Mouse (Mus musculus): ENCODE results near the gene Slc48a1.

Gene Slc48a1

DNA sequence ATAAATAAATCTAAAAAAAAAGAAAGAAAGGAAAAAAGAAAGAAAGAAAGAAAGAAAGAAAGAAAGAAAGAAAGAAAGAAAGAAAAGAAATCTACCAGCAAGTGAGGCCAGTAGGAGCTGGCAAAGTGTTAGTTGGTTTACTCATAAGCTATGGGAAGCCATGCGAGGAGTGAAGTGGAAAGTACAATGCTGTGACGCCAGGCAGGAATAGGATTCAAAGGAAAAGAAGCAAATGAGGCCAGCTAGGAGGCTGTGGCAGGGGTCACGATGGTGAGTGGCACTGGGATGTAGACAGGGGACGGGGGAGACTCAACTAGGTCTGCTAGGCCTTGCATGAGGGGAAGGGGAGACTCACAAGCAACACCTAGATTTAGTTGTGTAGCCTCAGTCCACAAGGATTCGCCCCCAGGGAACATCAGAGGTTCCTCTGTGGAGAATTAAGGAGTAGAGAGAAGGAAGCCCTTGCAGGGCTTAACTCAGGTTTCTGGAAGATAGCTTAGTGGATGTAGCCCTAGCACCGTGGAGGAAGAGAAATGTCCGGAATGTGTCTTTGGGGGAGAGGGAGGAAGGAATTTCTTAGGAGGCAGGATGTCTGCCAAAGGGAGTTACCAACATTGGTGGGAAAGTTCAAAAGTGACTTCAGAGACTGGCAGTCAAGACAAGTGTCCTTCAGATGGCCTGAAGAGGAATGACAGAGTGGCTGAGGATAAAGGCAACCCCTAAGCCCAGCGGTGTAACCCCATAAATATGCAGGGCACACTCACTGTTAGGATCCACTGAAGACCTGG is at the start of gene Slc48a1:
Slc48a1 (plus strand) TSS at position 210 of the 788 bp plus-strand sequence.
- DNase-seq (ENCODE audit: low read depth, low spot score), result no peak

DNA sequence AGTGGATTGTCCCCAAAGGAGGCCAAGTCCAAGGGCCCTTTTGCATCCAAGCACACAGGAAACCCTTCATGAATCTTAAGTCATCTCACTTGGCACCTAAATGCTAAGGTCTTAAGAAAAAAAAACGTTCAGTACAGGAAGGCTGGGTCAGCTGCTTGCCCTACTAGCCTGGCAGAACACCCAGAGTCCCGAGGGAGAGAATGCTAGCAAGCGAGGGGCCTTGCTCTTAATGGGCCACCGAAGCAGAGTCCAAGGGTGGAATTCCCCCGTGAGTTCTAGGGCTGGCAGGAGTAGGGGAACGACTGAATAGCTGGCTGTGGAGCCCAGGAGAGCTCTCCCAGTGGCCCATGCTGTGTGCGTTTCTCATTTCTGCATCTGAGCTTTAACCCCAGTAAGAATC is 49.5 kb upstream of the Slc48a1 start:
- DNase-seq (ENCODE audit: low read depth, low spot score), result no peak

DNA sequence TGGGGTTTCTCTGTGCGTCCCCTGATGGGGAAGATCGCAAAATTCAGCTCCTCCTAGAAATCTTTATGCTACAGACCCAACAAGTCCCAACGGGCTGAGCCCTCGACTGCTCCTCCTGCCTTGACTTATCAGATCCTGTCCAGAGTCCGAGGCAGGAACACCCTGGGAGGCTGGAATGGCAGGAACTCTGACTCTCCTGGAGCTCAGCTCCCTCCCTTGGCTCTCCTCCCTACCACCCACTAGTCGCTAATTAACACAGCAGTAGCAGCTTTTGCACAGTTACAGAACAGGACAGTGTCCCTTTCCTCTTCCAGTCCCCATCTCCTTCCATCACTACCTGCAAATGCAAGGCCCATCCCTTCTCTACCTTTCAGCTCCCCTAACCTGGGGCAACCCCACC is 48.0 kb upstream of the Slc48a1 start:
- DNase-seq (ENCODE audit: low read depth, low spot score), result no peak

DNA sequence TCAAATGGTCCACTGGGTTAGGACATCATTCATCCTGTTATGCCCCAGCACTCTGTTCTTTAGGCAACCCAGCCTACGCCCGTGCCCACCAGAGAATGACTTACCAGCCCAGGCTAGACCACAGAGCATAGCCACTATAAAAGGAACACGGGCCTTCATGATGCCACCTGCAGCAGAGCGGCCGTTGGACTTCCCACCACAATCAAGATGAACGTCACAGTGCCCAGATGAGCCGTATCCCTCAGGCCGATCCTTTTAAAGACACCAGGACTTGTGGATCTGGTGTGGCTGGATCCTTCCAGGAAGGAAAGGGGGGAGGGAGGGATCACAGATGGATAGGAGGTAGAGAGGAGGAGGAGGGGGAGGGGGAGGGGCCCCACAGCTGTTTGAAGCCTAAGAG is 47.2 kb upstream of the Slc48a1 start, which contains the start of gene Endou:
Endou (minus strand) TSS at position 229 of the 400 bp plus-strand sequence.
- DNase-seq (ENCODE audit: low read depth, low spot score), result no peak

DNA sequence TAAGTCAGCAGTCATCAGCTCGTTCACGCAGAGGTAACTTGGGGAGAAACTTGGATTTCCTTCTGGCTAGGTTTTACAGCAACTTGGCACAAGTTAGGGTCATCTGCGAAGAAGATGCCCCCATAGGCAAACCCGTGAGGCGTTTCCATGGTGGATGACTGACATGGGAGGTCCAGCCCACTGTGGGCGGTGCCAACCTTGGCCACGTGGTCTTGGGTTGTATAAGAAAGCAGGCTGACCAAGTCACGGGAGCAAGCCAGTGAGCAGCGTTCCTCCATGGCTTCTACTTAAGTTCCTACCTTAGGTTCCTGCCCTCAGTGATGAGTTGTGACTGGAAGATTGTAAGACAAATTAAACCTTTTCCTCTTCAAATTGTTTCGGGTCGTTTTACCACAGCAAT is 46.3 kb upstream of the Slc48a1 start:
- DNase-seq (ENCODE audit: low read depth, low spot score), result no peak

DNA sequence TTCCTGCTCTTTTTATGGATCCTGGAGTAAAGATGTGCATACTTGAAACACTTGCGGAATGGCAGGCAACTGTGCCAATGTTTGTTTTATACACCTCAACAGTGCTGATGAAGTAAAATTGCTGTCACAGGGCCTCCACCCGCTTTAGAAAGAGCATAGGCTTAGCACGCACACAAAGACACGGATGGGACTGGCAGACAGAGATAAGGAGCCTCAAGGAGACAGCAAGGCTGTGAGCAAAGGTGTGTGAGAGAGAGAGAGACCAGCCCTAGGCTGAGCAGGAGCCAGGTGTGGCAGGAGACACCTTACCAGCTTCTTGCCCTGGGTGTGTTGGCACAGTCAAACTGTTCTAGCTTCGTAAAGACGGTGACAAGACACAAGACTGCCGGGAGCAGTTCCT is 39.4 kb upstream of the Slc48a1 start:
- no peak for DNase-seq (ENCODE audit: low read depth, low spot score)

DNA sequence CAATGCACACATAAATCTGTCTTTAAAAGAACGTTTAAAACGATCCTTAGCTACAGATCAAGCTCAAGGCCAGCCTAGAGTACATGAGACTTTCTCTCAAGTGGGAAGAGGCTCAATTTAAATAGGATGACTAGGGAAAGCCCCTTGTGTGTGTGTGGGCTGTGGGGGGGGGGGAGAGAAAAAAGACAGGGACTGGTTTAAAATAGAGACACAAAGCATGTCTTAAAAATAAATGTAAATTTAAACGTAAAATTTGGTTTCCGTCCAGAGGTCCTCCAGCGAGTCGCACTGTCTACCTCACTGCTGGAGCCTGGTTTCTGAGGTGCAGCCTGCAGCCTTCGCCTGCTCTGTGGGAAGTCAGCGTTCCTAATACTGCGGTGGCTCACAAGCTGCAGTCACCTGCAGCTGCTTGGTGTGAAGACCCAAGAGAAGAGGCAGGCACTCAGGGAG is 38.0 kb upstream of the Slc48a1 start:
- no peak for DNase-seq (ENCODE audit: low read depth, low spot score)

DNA sequence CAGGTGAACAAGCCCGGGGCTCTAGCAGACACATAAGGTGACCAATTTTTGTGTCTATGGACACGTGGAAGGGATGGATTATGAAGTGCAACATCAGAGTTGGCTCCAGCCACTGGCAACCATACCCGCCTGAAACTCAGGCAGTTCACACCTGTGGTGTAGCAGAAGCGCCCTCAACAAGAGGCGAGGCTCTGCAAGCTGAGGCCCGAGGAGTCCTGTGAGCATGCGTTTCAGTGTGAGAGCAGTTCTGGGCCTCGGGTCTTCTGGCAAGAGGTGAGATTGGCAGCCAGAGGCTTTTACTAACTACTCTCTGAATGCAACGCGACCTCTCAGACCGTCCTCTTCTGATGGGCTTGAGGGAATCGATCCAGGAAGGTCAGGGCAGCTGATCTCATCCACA is 36.7 kb upstream of the Slc48a1 start:
- no peak for DNase-seq (ENCODE audit: low read depth, low spot score)

DNA sequence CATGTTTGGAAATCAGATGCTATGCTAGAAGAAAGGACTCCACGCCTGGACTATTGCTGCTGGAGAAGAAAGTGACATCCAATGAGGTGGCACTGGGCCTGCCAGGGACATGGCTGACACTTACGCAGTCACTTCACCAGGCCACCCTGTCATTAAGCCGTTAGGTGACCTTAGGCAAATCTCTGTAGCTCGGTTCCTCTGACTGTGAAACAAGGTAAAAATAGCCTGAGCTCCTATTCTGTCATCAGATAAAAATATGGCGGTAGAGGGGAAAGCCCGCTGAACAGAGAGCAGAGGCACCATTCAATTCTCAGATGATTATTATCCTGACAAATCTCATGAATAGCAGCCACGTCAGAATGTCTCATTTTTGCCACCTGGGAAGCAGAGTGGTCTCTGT is 36.2 kb upstream of the Slc48a1 start:
- no peak for DNase-seq (ENCODE audit: low read depth, low spot score)

DNA sequence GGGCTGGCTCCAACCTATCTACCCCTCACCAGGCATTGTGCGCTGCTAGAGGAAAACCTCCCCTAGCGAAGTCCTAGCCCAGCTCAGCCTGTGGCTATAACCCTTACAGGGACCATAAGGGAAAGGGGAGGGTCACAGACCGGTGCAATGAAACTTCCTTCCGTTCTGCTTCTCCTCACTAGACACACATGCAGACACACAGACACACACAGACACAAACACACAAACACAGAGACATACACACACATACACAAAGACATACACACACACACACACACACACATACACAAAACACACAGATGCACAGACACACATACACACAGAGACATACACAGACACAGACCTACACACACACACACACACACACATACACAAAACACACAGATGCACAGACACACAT is 35.7 kb upstream of the Slc48a1 start:
- DNase-seq (ENCODE audit: low read depth, low spot score), result no peak

DNA sequence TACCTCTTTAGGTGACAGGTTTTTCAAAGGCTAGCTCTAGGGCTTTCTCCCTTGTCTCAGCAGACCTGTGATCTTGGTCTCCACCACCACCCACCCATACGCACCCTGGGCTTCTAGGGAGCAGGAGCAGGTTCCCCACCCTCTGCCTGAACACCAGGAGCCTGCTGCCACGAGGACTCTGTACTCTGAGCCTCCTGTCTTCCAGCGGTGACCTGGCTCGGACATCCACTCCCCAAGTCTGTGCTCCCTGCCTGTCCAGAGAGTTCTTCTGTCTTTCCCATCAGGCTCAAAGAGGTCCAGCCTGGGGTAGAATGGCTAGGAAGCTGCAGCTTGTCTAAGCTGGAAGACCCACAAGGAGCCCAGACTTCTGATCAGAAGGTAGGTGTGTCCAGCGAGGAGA is 35.1 kb upstream of the Slc48a1 start:
- no peak for DNase-seq (ENCODE audit: low read depth, low spot score)

DNA sequence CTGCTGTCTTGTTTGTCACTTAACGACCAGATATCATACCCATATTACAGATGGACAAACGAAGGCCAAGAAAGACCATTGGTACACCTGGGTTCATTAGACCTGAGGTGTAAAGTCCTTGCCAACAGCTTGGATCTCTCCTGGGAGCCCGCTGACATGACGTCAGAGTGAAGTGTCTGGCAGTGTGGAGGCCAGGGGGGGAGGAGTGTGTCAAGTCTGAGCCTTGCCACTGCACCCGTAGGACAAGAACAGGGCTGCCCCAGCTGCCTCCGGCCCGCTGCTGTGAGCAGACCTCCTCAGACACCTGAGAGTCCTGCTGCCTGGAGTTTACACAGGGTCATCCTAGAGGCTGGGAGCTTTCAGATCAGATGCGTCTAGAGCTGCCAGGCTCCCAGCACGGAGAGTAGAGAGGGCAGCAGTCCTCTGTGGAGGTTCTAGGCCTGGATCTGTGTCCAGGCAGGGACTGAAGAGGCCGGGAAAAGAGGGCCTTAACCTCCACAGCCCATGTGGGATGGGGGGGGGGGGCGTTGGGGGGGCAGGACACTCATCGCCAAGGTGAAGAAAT is 34.3 kb upstream of the Slc48a1 start:
- DNase-seq (ENCODE audit: low read depth, low spot score), result no peak

DNA sequence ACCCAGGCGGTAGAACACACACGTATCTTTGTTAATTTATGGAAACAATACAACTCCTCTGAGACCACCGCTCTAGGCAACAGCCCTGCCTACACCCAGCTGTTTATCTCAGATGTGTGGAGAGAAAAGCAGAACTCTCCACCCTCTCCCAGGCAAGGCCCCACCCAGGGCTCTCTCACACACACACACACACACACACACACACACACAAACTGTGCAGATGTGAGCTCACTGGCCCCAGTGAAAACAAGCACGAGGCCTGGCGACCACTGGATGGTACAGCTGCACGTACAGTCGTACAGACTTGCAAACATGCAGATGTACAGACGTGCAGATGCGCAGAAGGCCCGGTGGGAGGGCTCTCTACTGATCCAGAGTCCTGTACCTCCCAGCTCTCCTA is 33.4 kb upstream of the Slc48a1 start:
- DNase-seq (ENCODE audit: low read depth, low spot score), result no peak

DNA sequence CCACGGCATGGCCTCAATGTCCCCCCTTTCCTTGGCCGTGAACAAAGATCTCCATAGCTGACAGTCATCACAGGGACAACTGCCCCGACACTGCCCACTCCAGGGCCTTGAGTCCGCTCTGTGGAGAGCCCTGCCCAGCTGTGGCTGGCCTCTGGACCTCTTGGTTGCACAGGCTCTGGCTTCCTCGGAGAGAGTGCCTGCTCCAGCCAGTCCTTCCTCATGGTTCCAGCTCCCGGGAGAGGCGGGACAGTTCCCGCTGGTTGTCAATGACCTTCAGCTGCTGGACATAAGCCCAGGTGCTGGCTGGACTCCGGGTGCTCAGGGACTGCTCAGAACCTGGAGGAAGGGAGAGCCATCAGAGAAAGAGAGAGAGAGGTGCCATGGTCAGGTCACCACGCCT is 33.0 kb upstream of the Slc48a1 start:
- DNase-seq (ENCODE audit: low read depth, low spot score), result no peak

DNA sequence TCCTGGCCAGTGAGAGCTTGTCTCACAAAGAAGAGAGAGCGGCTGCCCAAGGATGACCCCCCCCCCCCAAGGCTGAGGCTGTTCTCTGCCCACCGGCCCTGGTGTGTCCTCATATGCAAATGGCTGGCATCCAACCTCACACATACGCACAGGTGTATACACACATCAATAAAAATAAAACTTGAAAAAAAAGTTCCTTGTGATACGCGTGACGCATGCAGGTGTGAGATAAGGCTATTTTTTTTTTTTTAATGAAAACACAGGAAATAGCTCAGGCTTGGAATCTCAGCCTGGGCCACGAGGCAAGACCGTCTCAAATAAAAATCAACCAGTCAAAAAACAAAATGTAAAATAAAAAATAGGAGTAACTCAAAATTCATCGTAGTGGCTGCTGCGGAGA is 32.0 kb upstream of the Slc48a1 start:
- DNase-seq (ENCODE audit: low read depth, low spot score), result no peak

DNA sequence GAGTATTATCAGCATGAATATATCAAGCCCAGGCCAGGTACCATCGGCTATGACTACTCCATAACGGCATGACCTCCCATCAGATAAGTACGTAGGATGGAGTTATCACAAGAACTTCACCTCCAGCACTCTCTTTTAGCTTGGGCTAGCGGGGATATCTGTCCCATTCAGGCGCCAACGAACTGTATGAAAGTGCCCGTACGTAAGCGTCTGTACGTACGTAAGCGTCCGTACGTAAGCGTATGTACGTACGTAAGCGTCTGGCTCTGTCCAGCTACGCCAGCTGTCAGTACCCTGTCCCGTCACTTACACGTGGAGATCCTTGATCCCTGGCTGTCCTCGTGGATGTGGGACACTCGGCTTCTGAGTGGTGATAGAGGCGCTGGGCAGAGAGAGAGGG is 31.6 kb upstream of the Slc48a1 start:
- no peak for DNase-seq (ENCODE audit: low read depth, low spot score)

DNA sequence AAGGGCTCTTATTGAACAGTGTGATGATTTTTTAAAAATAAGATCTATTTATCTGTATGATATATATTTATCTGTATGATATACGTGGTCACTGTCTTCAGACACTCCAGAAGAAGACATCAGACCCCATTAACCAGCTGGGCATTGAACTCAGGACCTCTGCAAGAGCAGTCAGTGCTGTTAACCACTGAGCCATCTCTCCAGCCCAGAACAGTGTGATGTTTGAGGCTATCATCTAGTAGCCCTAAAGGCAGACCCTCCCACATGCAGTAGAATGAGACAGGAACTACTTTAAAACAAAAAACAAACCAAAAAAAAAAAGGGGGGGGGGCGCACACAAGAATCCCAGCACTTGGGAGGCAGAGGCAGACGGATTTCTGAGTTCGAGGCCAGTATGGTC is 30.8 kb upstream of the Slc48a1 start:
- DNase-seq (ENCODE audit: low read depth, low spot score), result no peak

DNA sequence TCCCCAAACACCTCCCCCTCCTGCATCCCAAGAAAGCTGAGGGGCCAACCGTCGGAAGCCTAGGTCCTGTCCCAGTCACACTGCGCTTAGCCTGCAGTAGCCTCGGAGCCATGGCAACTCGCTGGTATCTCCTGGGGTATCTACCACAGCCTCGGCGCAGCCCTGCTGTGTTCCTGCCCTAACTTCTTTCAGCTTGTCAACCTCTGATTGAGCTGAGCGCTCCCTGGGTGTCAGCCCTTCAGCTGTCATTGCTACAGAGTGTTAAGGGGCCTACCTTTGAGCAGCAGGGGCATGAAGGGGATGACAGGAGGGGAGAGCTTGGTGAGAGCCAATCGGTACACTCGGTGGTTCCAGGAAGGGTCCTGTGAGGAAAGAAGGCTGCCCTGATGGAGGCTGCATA is 30.0 kb upstream of the Slc48a1 start:
- DNase-seq (ENCODE audit: low read depth, low spot score), result no peak

DNA sequence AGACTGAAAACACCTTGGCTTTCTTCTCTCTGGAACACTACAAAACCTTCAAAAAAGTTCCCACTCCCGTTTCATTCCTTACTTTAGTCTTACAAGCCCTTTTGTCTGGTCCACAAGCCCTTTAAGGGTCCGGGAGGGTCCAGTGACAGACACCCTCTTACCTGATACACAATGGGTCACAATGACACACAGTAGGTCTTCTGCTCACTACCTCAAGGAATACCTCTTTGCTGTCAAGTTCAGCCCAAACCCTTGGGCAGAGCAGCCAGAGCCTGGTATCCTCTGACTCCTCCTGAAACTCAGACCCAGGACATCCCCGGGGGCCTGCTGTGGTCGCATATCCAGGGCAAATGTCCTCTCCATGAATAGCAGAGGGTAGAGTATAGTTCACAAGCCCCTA is 29.4 kb upstream of the Slc48a1 start:
- DNase-seq (ENCODE audit: low read depth, low spot score), result no peak

DNA sequence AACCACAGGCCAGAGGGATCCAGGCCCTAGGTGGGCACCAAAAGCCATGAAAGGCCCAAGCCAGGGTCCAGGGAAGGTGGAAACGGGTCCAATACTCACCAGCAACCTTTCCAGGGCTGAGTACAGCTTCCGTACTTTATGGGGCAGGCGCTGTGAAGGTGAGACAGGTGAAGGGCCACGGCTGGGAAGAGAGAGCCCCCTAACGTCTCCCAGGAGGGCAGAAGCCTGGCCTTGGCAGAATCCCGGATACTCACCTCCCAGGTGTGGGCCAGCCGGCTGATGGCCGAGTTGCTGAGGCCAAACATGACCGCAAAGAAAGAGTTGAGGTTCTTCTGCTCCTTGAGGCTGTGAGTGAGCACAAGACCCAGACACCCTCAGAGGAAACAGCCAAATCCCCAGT is 28.9 kb upstream of the Slc48a1 start:
- DNase-seq (ENCODE audit: low read depth, low spot score), result no peak

DNA sequence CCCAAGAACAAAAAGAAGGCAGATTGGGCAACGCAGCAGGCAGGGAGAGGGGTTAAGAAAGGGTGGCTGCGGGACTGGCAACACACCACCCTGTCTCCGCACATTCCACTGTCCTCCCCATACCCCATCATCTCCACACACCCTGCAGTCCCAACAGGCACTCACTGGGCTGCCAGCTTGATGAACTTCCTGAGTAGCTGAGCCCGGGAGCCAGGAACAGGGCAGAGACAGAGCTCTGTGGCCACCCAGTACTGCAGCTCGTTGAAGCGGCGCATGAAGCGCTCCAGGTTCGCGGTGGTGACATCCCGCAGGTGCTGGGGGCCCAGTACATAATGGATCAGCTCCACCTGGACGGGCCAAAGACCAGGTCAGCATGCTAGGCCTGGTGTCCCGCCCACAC is 28.5 kb upstream of the Slc48a1 start:
- no peak for DNase-seq (ENCODE audit: low read depth, low spot score)

DNA sequence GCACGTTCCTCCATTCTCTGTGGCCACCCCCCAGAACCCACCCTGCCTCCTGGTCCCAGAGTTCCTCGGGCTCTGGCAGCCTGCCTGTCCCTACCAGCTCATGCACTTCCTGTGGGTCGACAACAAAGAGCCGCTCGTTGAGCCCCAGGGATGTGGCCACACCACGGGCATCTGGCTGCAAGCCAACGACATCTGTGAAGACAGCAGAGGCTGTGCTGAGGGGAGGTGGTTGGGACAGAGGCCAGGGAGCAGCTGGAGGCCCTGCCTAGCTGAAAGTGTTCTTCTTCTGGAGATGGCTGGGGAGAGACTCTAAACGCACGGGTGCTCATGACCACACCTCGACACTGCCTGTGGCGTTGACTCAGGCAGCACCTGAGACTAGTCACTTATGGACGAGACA is 27.6 kb upstream of the Slc48a1 start:
- peak; percentile 45 for DNase-seq (ENCODE audit: low read depth, low spot score)

DNA sequence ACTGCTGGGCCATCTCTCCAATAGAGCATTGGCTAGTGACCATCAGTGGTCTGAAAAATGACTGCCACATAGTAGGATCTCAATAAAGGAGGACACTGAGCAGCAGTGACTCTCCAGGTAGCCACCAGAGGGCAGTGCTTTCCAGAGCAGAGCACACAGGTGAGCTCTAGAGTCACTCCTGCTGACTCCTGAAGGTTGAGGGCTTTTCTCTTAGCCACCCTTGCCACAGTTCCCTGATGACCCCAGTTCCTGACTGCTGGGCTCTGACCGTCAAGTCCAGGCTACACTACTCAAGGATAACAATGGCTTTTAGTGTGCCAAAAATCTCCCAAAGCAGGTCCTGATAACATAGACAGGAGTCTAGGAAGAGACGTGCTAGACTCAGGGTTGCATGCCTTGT is 26.6 kb upstream of the Slc48a1 start:
- no peak for DNase-seq (ENCODE audit: low read depth, low spot score)

DNA sequence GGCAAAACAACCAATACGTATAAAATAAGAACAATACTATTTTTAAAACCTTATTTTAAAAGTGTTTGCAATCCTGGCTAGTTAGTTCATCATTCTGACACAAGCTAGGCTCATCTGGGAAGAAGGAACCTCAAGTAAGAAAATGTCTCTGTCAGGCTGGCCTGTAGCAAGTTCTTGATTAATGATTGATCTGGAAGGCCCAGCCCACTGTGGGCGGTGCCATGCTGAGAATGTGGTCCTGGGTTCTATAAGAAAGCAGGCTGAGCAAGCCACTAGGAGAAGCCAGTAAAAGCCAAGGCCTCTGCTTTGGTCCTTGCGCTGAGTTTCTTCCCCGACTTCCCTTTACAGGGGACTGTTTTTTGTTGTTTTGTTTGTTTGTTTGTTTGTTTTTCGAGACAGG is 25.8 kb upstream of the Slc48a1 start:
- DNase-seq (ENCODE audit: low read depth, low spot score), result no peak
